Mouse (Mus musculus) C2C12 (cell line): ENCODE measurements around the gene Zfp292.

Source experiments
- CTCF ChIP-seq: IDR thresholded peaks from one replicate; pipeline ENCODE4 v1.5.1; 2011; ENCODE audit not compliant: control insufficient read depth, insufficient read depth, insufficient read length
- MAX ChIP-seq: IDR thresholded peaks from one replicate; pipeline ENCODE4 v1.6.1; 2011; ENCODE audit warnings: mild to moderate bottlenecking, control low read depth
- MYOD1 ChIP-seq: IDR thresholded peaks from one replicate; pipeline ENCODE4 v1.6.1; 2011; ENCODE audit warnings: low read depth; ENCODE audit not compliant: control insufficient read depth, insufficient read length
- MYOG ChIP-seq: IDR thresholded peaks from one replicate; pipeline ENCODE4 v1.6.1; 2011; ENCODE audit not compliant: control insufficient read depth, insufficient read length; ENCODE audit errors: extremely low read depth

DNA sequence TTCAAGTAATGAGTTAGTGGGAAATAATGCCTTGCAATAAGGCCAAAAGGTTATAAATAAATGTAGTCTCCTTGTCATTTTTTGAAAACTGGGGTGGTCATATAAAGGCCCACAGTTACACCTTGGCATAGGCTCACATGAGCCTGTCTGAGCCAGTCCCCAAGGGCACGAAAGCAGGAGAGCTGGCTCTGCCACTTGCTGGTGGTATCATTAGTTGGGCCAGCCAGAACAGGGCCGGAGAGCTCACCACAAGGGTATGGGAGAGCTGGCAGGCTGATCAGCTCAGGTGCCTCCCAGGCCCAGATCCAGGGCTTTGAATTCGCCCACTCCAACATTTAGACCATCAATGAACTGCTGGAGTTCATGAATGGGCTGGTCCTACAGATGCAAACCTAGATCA is 96.3 kb downstream of the Zfp292 start:
- TF ChIP-seq CTCF (no peak), MAX (no peak), MYOD1 (no peak), MYOG (no peak)
